Mouse (Mus musculus): ENCODE results near the gene Prdm1. TPM values are rescaled to one million over a fixed set of nuclear protein-coding genes. Genes with fewer than 3 reads are reported as not detected.

Prdm1 gene
- polyA plus RNA-seq, 1 experiment from 2014 or later: 0.47 TPM

- no peak for ATAC-seq (ENCODE audit: low FRiP score)
- Histone ChIP-seq H3K36me3 (no peaks in the 10 kb centered on the region), H3K4me3 (no peak overlapping the region), H3K9me3 (no peaks in the 10 kb centered on the region), H3K27me3 (peaks cover 3% of the 10 kb centered on the region; the same call in 1 of the 2 replicates), H3K9ac (no peak overlapping the region), H3K4me2 (no peak overlapping the region), H3K4me1 (replicated peaks) (0 out of 2 replicates have a peak, but pooled peaks cover 5% of the 10 kb centered on the region), H3K27ac (no peak overlapping the region)
- WGBS: 76% methylated on average over 5 of the region's 5 CpGs
These were observed 37.3 kb downstream of the Prdm1 start for GRCm38 (mm10) chr10:44490899-44491422.

- ATAC-seq (ENCODE audit: low FRiP score): no peak
- no peaks in the 10 kb centered on the region for H3K9me3 ChIP-seq
- H3K36me3 ChIP-seq: no peaks in the 10 kb centered on the region
- H3K4me1 ChIP-seq (replicated peaks): no peaks in the 10 kb centered on the region
- no peak overlapping the region for H3K4me3 ChIP-seq
- 95% methylated on average over 10 of the region's 11 CpGs for WGBS
- H3K9ac ChIP-seq: no peak overlapping the region
- no peak overlapping the region for H3K4me2 ChIP-seq
- H3K27ac ChIP-seq: no peak overlapping the region
- peaks cover 6% of the 10 kb centered on the region; the same call in 1 of the 2 replicates for H3K27me3 ChIP-seq
These were observed 41.2 kb downstream of the Prdm1 start for GRCm38 (mm10) chr10:44487132-44487531.

- Histone ChIP-seq H3K36me3 (no peaks in the 10 kb centered on the region), H3K9me3 (no peaks in the 10 kb centered on the region), H3K27me3 (0 out of 2 replicates have a peak, but pooled peaks cover 3% of the 10 kb centered on the region), H3K4me1 (replicated peaks) (peaks cover 7% of the 10 kb centered on the region), H3K4me2 (no peak overlapping the region), H3K4me3 (no peak overlapping the region), H3K27ac (no peak overlapping the region), H3K9ac (no peak overlapping the region)
- 90% methylated on average over 5 of the region's 5 CpGs for WGBS
- ATAC-seq (ENCODE audit: low FRiP score): no peak
These were observed 44.2 kb downstream of the Prdm1 start for GRCm38 (mm10) chr10:44484077-44484476.

- Histone ChIP-seq H3K4me2 (no peak overlapping the region), H3K4me3 (no peak overlapping the region), H3K9me3 (no peaks in the 10 kb centered on the region), H3K27ac (no peak overlapping the region), H3K27me3 (0 out of 2 replicates have a peak, but pooled peaks cover 3% of the 10 kb centered on the region), H3K36me3 (no peaks in the 10 kb centered on the region), H3K4me1 (replicated peaks) (peaks cover 8% of the 10 kb centered on the region), H3K9ac (no peak overlapping the region)
- WGBS: 78% methylated on average over 6 of the region's 6 CpGs
- no peak for ATAC-seq (ENCODE audit: low FRiP score)
These were observed 45.2 kb downstream of the Prdm1 start for GRCm38 (mm10) chr10:44483116-44483515.

GRCm38 (mm10) chr10:44481379-44481778, 46.9 kb downstream of the Prdm1 start:
- ATAC-seq (ENCODE audit: low FRiP score): no peak
- 96% methylated on average over 5 of the region's 5 CpGs for WGBS
- no peaks in the 10 kb centered on the region for H3K36me3 ChIP-seq
- H3K27ac ChIP-seq: no peak overlapping the region
- no peak overlapping the region for H3K4me3 ChIP-seq
- no peak overlapping the region for H3K4me2 ChIP-seq
- H3K9ac ChIP-seq: no peak overlapping the region
- no peaks in the 10 kb centered on the region for H3K9me3 ChIP-seq
- H3K27me3 ChIP-seq: 0 out of 2 replicates have a peak, but pooled peaks cover 3% of the 10 kb centered on the region
- H3K4me1 ChIP-seq (replicated peaks): peaks cover 8% of the 10 kb centered on the region

- Histone ChIP-seq H3K4me2 (no peak overlapping the region), H3K36me3 (no peaks in the 10 kb centered on the region), H3K9ac (no peak overlapping the region), H3K27me3 (0 out of 2 replicates have a peak, but pooled peaks cover 3% of the 10 kb centered on the region), H3K27ac (no peak overlapping the region), H3K9me3 (no peaks in the 10 kb centered on the region), H3K4me1 (replicated peaks) (peaks cover 8% of the 10 kb centered on the region), H3K4me3 (no peak overlapping the region)
- no peak for ATAC-seq (ENCODE audit: low FRiP score)
- WGBS: 33% methylated on average over 6 of the region's 6 CpGs
These were observed 49.0 kb downstream of the Prdm1 start for GRCm38 (mm10) chr10:44479286-44479685.

GRCm38 (mm10) chr10:44478091-44478490, 50.2 kb downstream of the Prdm1 start:
- H3K27me3 ChIP-seq: no peaks in the 10 kb centered on the region
- H3K4me1 ChIP-seq (replicated peaks): peaks cover 8% of the 10 kb centered on the region
- no peaks in the 10 kb centered on the region for H3K36me3 ChIP-seq
- H3K9me3 ChIP-seq: no peaks in the 10 kb centered on the region
- ATAC-seq (ENCODE audit: low FRiP score): no peak
- H3K4me3 ChIP-seq: no peak overlapping the region
- WGBS: 72% methylated on average over 5 of the region's 5 CpGs
- H3K9ac ChIP-seq: no peak overlapping the region
- no peak overlapping the region for H3K4me2 ChIP-seq
- H3K27ac ChIP-seq: no peak overlapping the region

GRCm38 (mm10) chr10:44477240-44477639, 51.1 kb downstream of the Prdm1 start:
- H3K36me3 ChIP-seq: no peaks in the 10 kb centered on the region
- H3K27me3 ChIP-seq: no peaks in the 10 kb centered on the region
- no peak overlapping the region for H3K9ac ChIP-seq
- H3K27ac ChIP-seq: no peak overlapping the region
- no peak overlapping the region for H3K4me3 ChIP-seq
- H3K9me3 ChIP-seq: no peaks in the 10 kb centered on the region
- H3K4me1 ChIP-seq (replicated peaks): peaks cover 8% of the 10 kb centered on the region
- WGBS: 84% methylated on average over 8 of the region's 8 CpGs
- H3K4me2 ChIP-seq: no peak overlapping the region
- ATAC-seq (ENCODE audit: low FRiP score): no peak

GRCm38 (mm10) chr10:44476523-44476922, 51.8 kb downstream of the Prdm1 start:
- H3K36me3 ChIP-seq: no peaks in the 10 kb centered on the region
- peaks cover 8% of the 10 kb centered on the region for H3K4me1 ChIP-seq (replicated peaks)
- H3K27ac ChIP-seq: no peak overlapping the region
- no peaks in the 10 kb centered on the region for H3K27me3 ChIP-seq
- H3K9me3 ChIP-seq: no peaks in the 10 kb centered on the region
- no peak overlapping the region for H3K4me2 ChIP-seq
- H3K4me3 ChIP-seq: no peak overlapping the region
- no peak overlapping the region for H3K9ac ChIP-seq
- no peak for ATAC-seq (ENCODE audit: low FRiP score)
- 73% methylated on average over 13 of the region's 13 CpGs for WGBS

GRCm38 (mm10) chr10:44475376-44475775, 52.9 kb downstream of the Prdm1 start:
- H3K27ac ChIP-seq: no peak overlapping the region
- WGBS: 85% methylated on average over 3 of the region's 3 CpGs
- no peaks in the 10 kb centered on the region for H3K27me3 ChIP-seq
- H3K36me3 ChIP-seq: no peaks in the 10 kb centered on the region
- no peak for ATAC-seq (ENCODE audit: low FRiP score)
- peaks cover 8% of the 10 kb centered on the region for H3K4me1 ChIP-seq (replicated peaks)
- no peak overlapping the region for H3K4me2 ChIP-seq
- H3K9ac ChIP-seq: no peak overlapping the region
- H3K4me3 ChIP-seq: no peak overlapping the region
- H3K9me3 ChIP-seq: no peaks in the 10 kb centered on the region

- Histone ChIP-seq H3K4me2 (no peak overlapping the region), H3K36me3 (no peaks in the 10 kb centered on the region), H3K4me3 (no peak overlapping the region), H3K4me1 (replicated peaks) (peaks cover 3% of the 10 kb centered on the region), H3K27me3 (no peaks in the 10 kb centered on the region), H3K27ac (no peak overlapping the region), H3K9me3 (no peaks in the 10 kb centered on the region), H3K9ac (no peak overlapping the region)
- no peak for ATAC-seq (ENCODE audit: low FRiP score)
- WGBS: 53% methylated on average over 10 of the region's 10 CpGs
These were observed 54.0 kb downstream of the Prdm1 start for GRCm38 (mm10) chr10:44474256-44474655.

- Histone ChIP-seq H3K4me2 (no peak overlapping the region), H3K27ac (no peak overlapping the region), H3K9me3 (no peaks in the 10 kb centered on the region), H3K4me3 (no peak overlapping the region), H3K27me3 (peaks cover 21% of the 10 kb centered on the region; the same call in 1 of the 2 replicates), H3K9ac (no peak overlapping the region), H3K4me1 (replicated peaks) (no peaks in the 10 kb centered on the region), H3K36me3 (no peaks in the 10 kb centered on the region)
- no peak for ATAC-seq (ENCODE audit: low FRiP score)
- 34% methylated on average over 8 of the region's 8 CpGs for WGBS
These were observed 62.7 kb downstream of the Prdm1 start for GRCm38 (mm10) chr10:44465618-44466017.

GRCm38 (mm10) chr10:44464563-44464962, 63.7 kb downstream of the Prdm1 start:
- Histone ChIP-seq H3K9ac (no peak overlapping the region), H3K9me3 (no peaks in the 10 kb centered on the region), H3K4me2 (no peak overlapping the region), H3K4me3 (no peak overlapping the region), H3K27me3 (peaks cover 24% of the 10 kb centered on the region; the same call in 1 of the 2 replicates), H3K4me1 (replicated peaks) (peaks cover under 1% of the 10 kb centered on the region), H3K36me3 (no peaks in the 10 kb centered on the region), H3K27ac (no peak overlapping the region)
- 81% methylated on average over 5 of the region's 5 CpGs for WGBS
- ATAC-seq (ENCODE audit: low FRiP score): no peak
